In genomic region chr19:34165891-34166290, GRCm38 (mm10) we compare ENCODE assay signal across 13 mouse cellular contexts. TPM values are rescaled to one million over a fixed set of nuclear protein-coding genes. Genes with fewer than 3 reads are reported as not detected.
DNase-seq lines count a peak whose midpoint lies in the region; ATAC-seq and TF ChIP-seq lines count a peak whose summit lies in the region.
"Had no signal": no experiment of that assay in that cellular context is flagged by ENCODE, and none has a peak within 500 bp of the region (broad histone marks: within the 10 kb centered on the region; RNA-seq: fewer than 3 reads in every experiment).

TSS of gene Ankrd22 (minus strand) at chr19:34166053.

- intact Hi-C loops in heart, postnatal 25 days (cut with DNase I): no loop called here

- H3K9me3 ChIP-seq in intestine, embryonic 14.5 days (ENCODE audit: control insufficient read depth, low read length): no peaks in the 10 kb centered on the region
- H3K9me3 ChIP-seq: forebrain, embryonic 15.5 days; hindbrain, embryonic 13.5 days; limb, embryonic 12.5 days; midbrain, embryonic 12.5 days had no signal

- peak; percentile 88 for ATAC-seq in intestine, embryonic 14.5 days (replicated peaks; ENCODE audit: low FRiP score, low TSS enrichment, low read depth)
- ATAC-seq: forebrain, embryonic 15.5 days had no signal

- H3K27ac ChIP-seq in intestine, embryonic 14.5 days (ENCODE audit: low read depth): no peak within 1 kb of the TSS
- 0 out of 2 replicates have a peak within 1 kb of the TSS, but pooled peaks have one; percentile 38 for H3K27ac ChIP-seq in small intestine, adult 2 months (ENCODE audit: insufficient read depth, low read depth, low read length)
- H3K27ac ChIP-seq: forebrain, embryonic 15.5 days; hindbrain, embryonic 13.5 days; limb, embryonic 12.5 days; midbrain, embryonic 12.5 days had no signal

- no peak within 1 kb of the TSS for H3K9ac ChIP-seq in intestine, embryonic 14.5 days (ENCODE audit: low read length)
- H3K9ac ChIP-seq: forebrain, embryonic 15.5 days; hindbrain, embryonic 13.5 days; limb, embryonic 12.5 days; midbrain, embryonic 12.5 days had no signal

- no peak within 1 kb of the TSS for H3K4me2 ChIP-seq in intestine, embryonic 14.5 days (ENCODE audit: low read length)
- H3K4me2 ChIP-seq: forebrain, embryonic 15.5 days; hindbrain, embryonic 13.5 days; limb, embryonic 12.5 days; midbrain, embryonic 12.5 days had no signal

- DNase-seq in urinary bladder, adult 18-20 months (ENCODE audit: low spot score in 2 of 2): peak; percentile 36 to 80
- DNase-seq in urinary bladder, postnatal 10 days (ENCODE audit: low spot score): no peak
- DNase-seq in intestine, embryonic 14.5 days (ENCODE audit: low spot score): peak; percentile 59
- DNase-seq in retina, embryonic 14.5 days (ENCODE audit: low spot score): no peak
- DNase-seq in kidney, adult 18-20 months: no peak
- DNase-seq in heart, postnatal 25 days (ENCODE audit: low spot score): no peak
- DNase-seq: heart, adult 18-20 months had no signal

- no peaks in the 10 kb centered on the region for H3K4me1 ChIP-seq in intestine, embryonic 14.5 days (replicated peaks; ENCODE audit: control insufficient read depth, insufficient read depth, low read length)
- H3K4me1 ChIP-seq in small intestine, adult 2 months (ENCODE audit: control insufficient read depth, insufficient read depth, insufficient read length, low read length): no peaks in the 10 kb centered on the region; the same call in 1 of the 2 replicates
- H3K4me1 ChIP-seq: forebrain, embryonic 15.5 days; hindbrain, embryonic 13.5 days; midbrain, embryonic 12.5 days had no signal

- TF ChIP-seq CTCF in small intestine, adult 2 months (IDR thresholded peaks at IDR 0.05; ENCODE audit: extremely low read depth, insufficient read length, insufficient replicate concordance, low read depth, low read length): no peak

- no peak within 1 kb of the TSS for H3K4me3 ChIP-seq in intestine, embryonic 14.5 days (ENCODE audit: low read depth, low read length)
- no peak within 1 kb of the TSS for H3K4me3 ChIP-seq in small intestine, adult 2 months (ENCODE audit: low read depth, low read length)
- H3K4me3 ChIP-seq: forebrain, embryonic 15.5 days; hindbrain, embryonic 13.5 days; limb, embryonic 12.5 days; midbrain, embryonic 12.5 days had no signal

- H3K36me3 ChIP-seq in intestine, embryonic 14.5 days (ENCODE audit: control insufficient read depth, insufficient read depth, low read length): no peaks in the 10 kb centered on the region
- H3K36me3 ChIP-seq in small intestine, adult 2 months (ENCODE audit: control insufficient read depth, insufficient read depth, low read length): no peaks in the 10 kb centered on the region
- H3K36me3 ChIP-seq: forebrain, embryonic 15.5 days; hindbrain, embryonic 13.5 days; limb, embryonic 12.5 days; midbrain, embryonic 12.5 days had no signal

- no peaks in the 10 kb centered on the region for H3K27me3 ChIP-seq in intestine, embryonic 14.5 days (replicated peaks; ENCODE audit: control insufficient read depth, insufficient read depth, low read length)
- no peaks in the 10 kb centered on the region for H3K27me3 ChIP-seq in small intestine, adult 2 months (ENCODE audit: control insufficient read depth, insufficient read depth, low read length)
- H3K27me3 ChIP-seq: forebrain, embryonic 15.5 days; hindbrain, embryonic 13.5 days; limb, embryonic 12.5 days had no signal

- no peak for TF ChIP-seq POLR2A in small intestine, adult 2 months (IDR thresholded peaks at IDR 0.05; ENCODE audit: low read depth, low read length)

- WGBS in intestine, embryonic 14.5 days: 63% methylated on average over 5 of the region's 5 CpGs
- 17% methylated on average over 5 of the region's 5 CpGs for WGBS in small intestine, adult 2 months

RNA-seq across cellular contexts. Expression of gene Ankrd22, which starts in this region (rescaled TPM):
- polyA plus RNA-seq in intestine, embryonic 14.5 days (2014; fragmentation: Nextera tagmentation; extraction: Ambion mirVana): 0.94 and 1.6 TPM in 2 replicates
- polyA plus RNA-seq in small intestine, adult 2 months (2012; rRNA removed): 0.19 TPM in 1 of 2 replicates, not detected in the other
- not detected for total RNA-seq in heart, postnatal 25 days (2021)
- total RNA-seq: heart, adult 18-20 months had no signal
- polyA plus RNA-seq: forebrain, embryonic 15.5 days; hindbrain, embryonic 13.5 days; midbrain, embryonic 12.5 days; neural tube, embryonic 14.5 days had no signal

Comparison
In these comparisons a context has a peak if more than half of its experiments do, and no peak if none do; other contexts are left out.
1. DNase-seq: peak in urinary bladder, adult 18-20 months (2 of 2) and intestine, embryonic 14.5 days (single experiment); none in urinary bladder, postnatal 10 days (single experiment), retina, embryonic 14.5 days (single experiment), kidney, adult 18-20 months (single experiment) and heart, postnatal 25 days (single experiment).